Mouse (Mus musculus) olfactory bulb, adult 2 months (tissue): ENCODE measurements around the gene Fgfr2.

ENCODE experiments used
- CTCF ChIP-seq: fragments of 200-500 bp; IDR thresholded peaks from 2 replicates; pipeline ENCODE4 v1.5.1; 2012; ENCODE audit warnings: low read depth, mild to moderate bottlenecking, low read length, moderate library complexity; ENCODE audit not compliant: insufficient read depth
- POLR2A ChIP-seq: fragments of 200-500 bp; IDR thresholded peaks from 2 replicates; pipeline ENCODE4 v1.6.1; 2012; ENCODE audit warnings: mild to moderate bottlenecking, low read depth, low read length, moderate library complexity; ENCODE audit not compliant: insufficient read depth

GRCm38 (mm10) chr7:132654412-132654811 is 468.7 kb downstream of the Fgfr2 start:
- TF ChIP-seq CTCF, result no peak
- no peak for TF ChIP-seq POLR2A
